Mouse (Mus musculus) megakaryocyte progenitor cell, adult 5-6 weeks (primary cell): ENCODE results near the gene Sh3bp5. TPM values are rescaled to one million over a fixed set of nuclear protein-coding genes. Genes with fewer than 3 reads are reported as not detected.

Source experiments
- ATAC-seq: replicated peaks from 2 replicates; pipeline ENCODE4 v1.8.0; 2016; ENCODE audit warnings: mild to moderate bottlenecking, moderate TSS enrichment, inconsistent platforms; ENCODE audit not compliant: poor library complexity
- total RNA-seq, 2 experiments: library from RNA; stranded (forward) in 1 of 2; stranded (reverse) in 1 of 2; fragments of 157-497, 149-512 nt in 1 of 2; fragments of 200-1000 nt in 1 of 2; gene quantifications; 2 replicates each; pipeline versions ENCODE4 v1.2.3 to v1.2.4; 2015 to 2017

Sh3bp5 gene
- total RNA-seq, 2 experiments from 2014 or later, result 3.6 to 4.5 TPM

DNA sequence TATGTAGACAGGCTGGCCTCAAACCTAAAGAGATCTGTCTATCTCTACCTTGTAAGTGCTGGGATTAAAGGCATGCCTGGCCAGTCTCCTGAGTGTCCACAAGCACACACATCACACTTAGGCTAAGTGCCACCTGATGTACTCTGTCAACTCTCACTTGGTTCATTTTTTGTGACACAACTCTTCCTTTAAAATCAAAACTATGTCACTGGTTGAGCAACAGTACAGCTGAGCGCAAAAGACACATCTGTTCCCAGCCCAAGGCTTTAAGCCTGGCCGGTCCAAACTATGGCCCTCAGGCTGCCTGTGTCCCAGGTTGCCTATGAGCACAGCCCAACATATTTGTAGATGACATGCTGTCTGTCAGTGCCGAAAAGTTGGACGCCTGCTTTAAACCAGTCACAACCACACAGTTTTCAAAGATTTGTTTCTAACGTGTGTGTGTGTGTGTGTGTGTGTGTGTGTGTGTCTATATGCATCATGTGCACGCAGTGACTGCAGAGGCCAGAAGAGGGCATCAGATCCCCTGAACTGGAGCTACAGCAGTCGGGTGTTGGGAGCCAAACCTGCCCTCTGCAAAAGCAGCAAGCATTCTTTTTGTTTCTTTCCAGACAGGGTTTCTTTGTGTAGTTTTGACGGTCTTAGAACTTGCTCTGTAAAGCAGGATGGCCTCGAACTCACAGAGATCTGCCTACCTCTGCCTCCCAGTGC is 40.9 kb downstream of the Sh3bp5 start:
- ATAC-seq, result no peak

DNA sequence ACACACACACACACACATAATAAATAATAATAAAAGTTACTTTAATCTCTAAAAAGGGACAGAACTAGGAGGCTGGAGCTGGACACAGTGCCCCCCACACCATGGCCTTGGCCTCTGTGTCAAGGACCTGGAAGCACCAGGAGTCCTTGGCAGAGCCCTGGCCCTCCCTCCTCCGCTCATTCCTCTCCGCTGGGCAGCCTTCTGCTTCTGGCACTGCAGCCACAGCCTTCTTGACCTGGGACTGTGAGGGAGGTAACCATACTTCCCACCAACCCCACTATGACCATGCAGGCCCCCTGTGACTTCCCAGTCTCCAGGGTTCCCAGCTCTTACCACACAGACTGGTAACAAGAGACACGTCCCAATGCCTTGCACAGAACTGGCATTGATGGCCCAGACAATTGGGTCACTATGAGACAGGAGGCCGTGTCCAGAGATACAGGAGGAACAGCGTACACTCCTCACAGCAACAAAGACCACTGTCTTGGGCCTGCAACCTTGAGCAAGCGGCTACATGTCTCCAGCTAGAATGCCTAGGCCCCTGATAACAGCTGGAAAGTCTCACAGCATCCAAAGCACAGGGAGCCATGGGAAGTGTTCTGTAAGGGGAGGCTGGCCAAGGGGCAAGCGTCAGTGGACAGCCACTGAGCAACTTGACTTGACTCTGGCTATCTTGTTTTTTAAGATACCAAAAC is 41.8 kb downstream of the Sh3bp5 start:
- no peak for ATAC-seq

DNA sequence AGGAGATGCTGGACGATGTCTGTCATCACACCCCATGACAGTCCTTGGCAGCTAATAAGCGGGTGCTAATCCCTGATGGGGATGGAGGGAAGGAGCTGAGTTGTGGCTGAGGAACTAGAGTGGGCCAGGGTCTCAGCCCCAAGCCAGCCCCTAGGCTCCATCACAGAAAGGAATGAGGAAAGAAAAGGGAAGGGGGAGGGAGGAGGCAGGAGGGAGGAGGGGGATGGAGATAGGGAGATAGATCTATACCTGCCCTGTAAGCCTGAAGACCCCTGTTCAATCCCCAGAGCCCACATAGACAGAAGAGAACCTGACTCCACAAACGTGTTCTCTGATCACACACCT is 42.4 kb downstream of the Sh3bp5 start:
- ATAC-seq, result no peak

DNA sequence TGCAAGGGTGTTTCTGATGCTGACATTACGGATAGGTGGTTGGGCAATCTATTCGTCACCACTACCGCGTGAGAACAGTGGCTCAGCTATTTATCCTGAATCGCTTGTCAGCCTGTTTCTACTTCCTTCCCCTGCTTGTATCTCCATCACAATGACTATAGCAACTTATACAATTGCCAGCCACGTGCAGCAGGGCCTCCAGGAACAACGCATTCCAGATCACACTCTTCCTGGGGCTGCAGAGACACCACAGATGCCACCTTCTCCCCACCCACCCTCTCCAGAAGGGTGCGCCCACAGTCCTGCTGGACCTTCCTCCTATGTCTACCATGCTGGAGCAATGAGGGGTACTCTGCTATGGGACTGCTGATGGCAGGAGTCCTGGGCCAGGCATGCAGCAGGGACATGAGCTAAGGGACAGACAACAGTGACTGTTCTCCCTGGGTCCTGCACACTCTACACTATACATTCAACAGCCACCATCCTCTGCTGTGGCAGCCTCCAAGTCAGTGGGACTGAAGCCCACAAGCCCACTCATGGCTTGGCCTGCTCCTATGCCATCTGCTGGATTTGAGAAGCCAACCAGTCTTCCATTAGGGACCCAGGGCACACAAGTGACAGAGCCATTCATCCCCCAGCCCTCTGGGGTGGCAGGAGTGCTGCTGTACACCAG is 42.9 kb downstream of the Sh3bp5 start:
- peak; percentile 69 for ATAC-seq

DNA sequence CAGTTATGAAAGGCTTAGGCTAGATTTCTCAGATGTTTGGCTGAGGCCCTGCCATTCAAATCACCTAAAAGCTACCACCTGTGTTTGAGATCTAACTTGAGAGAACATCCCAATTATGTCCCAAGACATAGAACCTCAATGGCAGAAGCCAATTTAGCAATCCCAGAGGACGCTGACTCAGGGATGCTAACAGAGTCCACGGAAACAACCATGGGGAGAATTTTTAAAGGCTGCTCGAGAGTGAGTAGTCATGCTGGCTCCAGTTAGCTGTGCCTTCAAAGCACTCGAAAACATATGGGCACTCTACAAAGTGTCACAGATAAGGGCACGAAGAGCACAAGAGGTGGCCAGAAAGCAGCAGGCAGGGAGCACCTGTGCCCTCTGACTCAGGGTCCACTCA is 43.6 kb downstream of the Sh3bp5 start:
- no peak; the same call in 1 of the 2 replicates for ATAC-seq

DNA sequence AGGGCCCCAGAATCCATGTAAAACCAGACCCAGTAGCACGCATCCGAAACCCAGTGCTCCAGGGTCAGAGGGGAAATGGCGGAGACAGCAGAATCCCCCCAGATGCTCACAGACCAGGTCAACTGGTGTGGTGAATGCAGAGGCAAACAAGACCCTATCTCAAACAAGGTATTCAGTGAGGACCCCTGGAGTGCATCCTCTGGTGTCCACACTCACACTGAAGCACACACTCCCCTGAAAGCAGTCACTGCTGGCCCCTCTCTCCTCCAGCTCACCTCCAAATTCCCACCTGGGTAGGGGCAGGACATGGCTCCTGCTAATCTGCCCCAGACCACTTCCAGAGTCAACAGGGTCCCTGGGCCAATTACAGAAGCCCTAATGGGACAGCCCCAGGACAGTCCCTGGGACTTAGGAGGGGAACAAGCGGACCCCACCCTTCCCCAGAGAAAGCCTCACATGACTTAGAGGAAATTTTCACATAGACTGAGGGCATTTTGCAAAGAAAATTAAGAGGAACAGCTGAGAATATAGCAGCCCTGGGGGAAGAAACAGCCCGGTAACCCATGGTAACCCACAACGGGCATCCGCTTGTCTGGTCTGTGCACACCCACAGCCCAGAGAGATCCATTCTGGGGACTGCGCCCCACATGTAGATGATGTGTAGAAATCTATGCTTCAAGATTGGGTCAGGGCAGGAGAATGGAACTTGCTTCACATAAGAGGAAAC is 46.3 kb downstream of the Sh3bp5 start:
- peak; percentile 35 for ATAC-seq

DNA sequence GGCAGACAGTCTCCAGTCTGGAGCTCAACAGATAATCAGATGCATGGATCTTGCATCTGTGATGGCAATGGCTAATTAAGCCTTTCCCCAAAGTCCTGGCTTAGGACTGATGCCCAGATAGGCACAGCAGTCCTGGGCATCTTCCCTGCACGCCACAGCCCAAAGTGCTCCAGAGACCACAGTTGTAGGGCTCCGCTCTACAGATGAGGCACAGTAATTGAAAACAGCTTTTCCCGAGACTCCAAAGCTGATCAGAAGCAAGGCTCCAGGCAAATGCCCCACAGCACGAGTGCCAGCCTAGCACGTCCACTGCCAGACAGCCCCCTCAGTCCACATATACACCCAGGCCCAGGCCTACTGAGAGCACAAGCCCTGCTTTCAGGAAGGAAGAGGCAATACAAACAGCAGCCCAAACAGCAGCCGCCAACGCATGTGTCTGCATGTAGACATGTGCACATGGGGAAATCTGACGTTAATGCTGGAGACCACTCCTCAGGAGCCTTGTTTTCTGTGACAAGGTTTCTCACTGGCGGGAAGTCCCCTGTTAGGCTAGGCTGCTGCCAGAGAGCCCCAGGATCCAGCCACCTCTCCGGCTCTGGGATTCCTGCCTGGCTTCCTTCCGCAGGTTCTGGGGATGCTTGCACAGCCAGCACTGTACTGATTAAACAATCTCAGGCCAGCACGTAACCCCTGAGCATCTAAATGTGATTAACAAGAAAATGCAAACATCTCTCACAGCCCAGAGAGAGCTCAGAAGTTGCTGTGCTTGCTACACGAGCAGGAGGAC is 47.6 kb downstream of the Sh3bp5 start:
- no peak for ATAC-seq

DNA sequence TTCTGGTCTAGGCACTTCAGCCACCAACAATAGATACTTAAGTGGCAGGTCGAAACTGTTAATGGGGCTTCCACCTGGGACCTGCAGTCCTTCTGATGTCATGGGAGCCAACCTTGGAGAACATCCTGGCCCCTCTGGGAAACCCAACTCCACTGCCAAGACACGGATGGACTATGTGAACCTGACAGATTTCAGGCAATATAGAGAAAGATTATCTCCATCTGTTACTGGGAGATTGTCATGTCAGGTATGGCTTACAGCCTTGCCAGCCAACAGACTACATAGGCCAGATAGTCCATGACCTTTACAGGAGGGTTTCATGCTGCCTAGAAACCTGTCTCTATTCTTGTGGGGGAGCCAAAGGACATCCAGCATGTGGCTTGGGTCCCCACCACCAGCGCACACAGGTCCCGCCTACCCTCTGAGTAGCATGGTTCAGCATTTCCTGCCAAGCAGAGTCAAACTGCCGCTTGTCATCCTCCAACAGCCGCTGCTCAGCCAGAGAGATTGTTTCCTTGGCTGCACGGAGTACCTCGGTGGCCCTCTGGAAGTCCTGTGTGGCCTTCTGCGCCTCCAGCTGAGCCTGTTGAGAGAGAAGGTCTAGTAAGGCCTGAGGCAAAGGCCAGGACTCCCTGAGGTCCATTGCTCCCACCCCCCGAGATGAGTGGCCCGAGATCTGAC is 48.4 kb downstream of the Sh3bp5 start:
- no peak for ATAC-seq

DNA sequence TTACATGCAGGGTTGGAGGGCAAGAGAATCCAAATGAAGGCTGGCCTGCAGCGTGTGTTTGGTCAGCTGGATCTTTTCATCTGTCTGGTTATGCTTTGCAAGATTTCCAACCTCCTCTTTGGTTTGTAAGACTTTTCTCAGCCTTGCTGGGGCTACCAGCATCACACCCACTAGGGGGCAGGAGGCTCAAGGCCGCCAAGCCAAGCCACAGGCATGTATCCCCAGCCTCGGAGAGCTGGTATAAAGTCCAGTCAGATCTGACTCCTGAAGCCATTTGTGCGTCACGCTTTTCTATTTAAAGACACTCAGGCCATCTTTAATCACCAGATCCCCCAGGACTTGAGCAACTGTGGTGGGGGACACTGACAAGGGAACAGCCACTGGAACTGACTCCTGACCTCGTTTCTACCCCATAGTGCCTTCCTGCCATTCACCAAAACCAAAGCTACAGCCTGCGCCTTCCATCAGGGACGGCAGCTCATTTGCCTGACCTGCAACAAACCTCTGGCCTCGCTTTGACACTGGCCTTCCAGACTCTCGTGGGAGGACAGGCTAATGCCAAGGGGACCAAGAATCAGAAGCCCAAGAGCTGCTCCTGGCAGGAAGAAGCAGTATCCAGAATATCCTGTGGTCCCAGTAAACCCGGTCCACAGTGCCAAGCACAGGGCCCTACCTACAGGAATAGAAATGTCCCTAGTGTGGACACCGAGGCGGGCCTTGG is 49.7 kb downstream of the Sh3bp5 start:
- peak; percentile 84 for ATAC-seq

DNA sequence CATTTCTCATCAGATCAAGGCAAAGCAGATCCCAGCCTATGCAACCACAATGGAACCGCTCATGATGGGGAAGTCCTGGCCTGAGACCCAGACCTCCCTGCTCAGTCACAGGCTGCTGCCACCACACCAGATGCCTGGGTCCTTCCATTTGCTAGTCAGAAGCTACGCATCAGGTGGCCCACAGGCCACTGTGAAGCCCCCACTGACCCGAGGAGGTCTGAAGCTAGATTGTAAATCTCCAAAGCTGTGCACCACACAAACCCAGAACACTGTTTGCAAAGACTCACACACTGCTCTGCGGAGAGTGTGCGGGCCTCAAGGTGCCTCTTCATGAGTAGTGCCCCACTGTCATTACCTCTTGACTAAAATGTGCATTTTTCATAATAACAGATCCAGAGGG is 50.5 kb downstream of the Sh3bp5 start:
- no peak for ATAC-seq

DNA sequence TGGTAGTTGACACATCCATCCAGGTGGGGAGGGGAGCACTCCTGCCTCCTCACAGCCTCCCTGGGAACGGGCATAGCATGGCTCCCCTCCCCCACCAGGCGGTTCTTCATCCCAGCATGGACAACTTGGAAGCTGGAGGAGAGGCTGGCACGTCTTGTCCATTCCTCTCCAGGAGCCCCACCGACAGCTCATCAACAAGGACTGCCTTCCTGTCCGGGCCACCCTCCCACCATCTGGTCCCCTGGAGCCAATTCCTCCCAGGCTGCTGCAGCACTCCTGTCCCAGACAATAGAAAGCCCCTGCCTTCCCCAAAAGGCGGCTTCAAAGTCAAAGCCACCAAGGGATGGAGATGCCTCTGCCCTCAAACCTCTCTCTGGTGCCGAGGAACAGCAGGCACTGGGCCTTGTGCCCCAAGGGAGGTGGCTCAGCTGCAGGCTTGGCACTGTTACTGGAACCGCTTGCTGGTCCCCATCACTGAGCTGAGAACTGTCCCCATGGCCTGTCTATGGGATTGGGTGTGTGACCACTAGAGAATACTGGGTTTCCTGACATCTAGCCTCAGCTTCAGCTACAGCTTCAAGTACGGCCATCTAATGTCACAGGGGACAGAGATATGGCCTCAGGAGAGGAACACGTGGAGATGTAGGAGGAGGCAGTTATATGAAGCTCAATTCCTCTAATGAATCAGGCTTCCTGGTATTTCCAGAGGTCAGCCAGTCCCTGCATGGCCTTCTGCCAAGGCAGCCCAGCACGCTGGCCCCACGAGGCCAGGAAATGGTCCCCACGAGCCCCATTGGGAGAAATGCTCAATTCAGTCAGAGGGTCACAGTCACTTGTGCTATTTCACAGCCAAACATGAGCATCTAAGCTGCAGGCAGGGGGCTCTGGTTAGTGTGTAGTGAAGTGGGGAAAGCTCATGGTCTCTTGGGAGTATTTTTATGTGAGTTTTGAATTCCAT is 51.2 kb downstream of the Sh3bp5 start:
- ATAC-seq, result no peak

DNA sequence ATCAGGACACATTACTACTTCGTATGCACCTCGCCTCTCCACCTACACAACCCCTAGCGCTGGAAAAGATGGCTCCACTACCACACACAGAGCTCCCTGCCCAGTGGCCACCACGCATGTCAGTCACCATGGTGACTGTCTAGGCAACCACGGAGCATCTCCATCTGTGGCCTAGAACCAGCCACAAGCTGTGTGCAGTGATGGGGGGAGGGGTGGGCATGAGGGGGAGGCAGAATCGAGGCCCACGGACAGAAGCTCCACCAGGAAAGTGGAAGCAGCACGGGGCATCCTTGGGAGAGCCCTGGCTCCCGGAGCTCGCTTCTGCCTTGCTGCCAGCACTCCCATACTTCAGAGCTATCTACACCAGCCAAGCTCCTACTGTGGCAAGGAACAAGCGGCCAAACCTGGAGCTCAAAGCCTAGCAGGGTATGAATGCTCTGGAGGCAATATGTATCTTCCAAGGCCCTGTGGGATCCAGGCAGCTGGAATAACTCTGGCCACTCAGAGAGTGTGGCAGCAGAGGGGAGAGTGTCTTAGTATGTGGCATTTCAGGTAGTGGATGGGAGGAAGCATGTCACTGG is 52.3 kb downstream of the Sh3bp5 start:
- ATAC-seq, result no peak

DNA sequence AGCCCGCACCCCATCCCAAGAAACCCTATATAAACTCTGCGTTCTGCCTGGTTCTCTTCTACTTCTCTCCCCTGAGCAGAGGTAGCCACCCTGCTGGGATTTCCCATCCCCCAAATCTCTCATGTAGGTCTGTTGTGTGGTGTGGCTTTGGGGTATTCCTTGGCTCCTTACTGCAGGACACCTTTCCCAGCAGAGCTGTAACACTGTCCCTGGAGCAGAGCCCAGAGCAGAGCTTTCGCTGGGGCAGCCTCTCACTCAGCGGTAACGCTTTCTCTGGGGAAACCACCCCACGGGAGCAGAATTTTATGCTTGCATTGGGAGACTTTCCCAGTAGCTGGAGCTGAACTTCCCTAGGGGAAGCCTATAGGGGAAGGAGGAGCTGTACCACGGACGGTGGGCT is 53.6 kb downstream of the Sh3bp5 start:
- ATAC-seq, result no peak

DNA sequence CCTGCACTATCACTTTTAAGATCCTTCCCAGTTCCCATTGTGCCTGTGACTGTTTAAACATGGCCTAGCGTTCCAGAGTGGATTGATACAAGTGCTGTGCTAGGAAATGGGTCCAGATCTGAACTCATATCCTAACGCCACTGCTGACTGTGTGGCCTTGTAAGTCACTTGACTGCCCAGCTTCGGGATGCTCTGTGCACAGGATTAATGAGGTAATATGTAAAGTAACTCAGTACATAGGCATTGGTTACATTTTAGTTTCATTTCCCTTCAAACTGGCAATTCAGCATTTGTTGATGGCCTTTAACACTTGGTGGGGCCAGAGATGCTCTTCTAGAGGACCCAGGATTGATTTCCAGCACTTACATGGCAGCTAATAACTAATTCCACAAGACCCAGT is 59.5 kb downstream of the Sh3bp5 start:
- ATAC-seq, result no peak

DNA sequence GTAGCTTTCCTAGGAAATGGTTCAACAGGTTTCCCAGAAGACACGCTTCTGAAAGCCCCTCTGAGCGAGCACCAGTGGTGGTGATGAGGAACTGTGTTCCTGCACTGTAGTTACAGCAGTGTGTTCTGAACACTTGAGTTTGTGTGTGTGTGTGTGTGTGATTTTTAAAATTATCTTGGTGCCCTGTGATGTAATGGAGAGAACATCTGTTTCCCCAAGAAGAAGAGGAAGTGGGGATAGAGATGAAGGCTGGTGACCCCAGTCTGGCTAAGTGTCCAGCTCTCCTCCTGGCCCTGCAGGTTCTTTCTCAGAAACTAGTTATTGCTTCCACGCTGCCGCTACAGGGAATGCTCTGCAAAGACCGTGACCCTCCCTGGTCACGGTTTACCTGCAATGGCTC is 61.5 kb downstream of the Sh3bp5 start:
- peak; percentile 29; the same call in 1 of the 2 replicates for ATAC-seq

DNA sequence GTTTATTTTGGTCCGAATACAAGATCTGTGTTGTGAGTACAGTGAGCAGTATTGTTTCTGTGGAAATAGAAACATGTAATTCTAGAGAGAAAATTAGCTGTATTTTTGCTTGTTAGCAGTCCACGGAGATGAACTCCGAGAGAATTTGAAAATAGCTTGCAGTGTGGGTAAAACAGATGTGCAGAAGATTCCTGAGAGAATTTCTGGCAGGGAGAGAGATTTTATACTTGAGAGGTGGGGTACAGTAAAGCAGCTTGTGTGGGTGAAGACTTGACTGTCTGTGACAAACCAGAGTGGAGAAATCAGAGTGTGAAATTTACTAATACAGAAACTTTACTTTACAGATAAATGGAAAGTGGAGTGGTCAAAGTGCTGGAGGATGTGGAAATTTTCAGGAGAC is 66.5 kb downstream of the Sh3bp5 start:
- ATAC-seq, result no peak

DNA sequence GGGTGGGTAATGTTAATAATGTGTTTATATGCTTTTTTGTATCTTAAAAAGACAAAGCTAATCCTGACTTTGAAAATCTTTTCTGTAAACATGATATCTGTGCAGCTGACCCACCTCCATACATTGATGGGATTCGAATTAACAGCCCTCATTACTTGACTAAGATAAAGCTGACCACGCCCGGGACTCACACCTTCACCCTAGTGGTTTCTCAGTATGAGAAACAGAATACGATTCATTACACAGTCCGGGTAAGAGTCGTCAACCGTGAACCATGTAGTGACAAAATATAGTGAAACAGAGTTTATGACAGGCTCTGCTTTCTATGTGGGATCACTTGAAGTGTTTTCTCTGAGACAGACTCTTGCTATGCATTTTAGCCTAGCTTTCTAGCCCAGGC is 67.9 kb downstream of the Sh3bp5 start:
- ATAC-seq, result no peak

DNA sequence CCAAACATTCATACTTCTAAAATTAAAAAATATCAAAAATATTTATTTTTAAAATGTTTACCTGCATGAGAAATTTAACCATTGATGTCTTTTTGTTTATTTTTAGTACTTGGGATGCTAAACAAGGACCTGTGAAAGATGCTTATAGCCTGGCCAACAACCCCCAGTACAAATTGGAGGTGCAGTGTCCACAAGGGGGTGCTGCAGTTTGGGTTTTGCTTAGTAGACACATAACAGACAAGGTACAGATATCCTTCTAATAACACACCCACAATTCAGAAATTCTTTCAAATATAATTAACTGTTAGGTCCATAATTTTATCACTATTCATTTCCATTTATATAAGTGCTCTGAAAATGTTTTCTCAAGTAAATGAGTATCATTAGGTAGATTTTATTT is 70.5 kb downstream of the Sh3bp5 start:
- ATAC-seq, result peak; percentile 85
